Comparison of ENCODE assay signal across 13 mouse cellular contexts in genomic region chr7:26306926-26307325, GRCm38 (mm10). TPM values are rescaled to one million over a fixed set of nuclear protein-coding genes. Genes with fewer than 3 reads are reported as not detected.
"Had no signal": no experiment of that assay in that cellular context is flagged by ENCODE, and none has a peak within 500 bp of the region (broad histone marks: within the 10 kb centered on the region; RNA-seq: fewer than 3 reads in every experiment).

Cyp2a4 (plus strand) TSS chr7:26307169.

RNA-seq across cellular contexts. Expression of gene Cyp2a4, which starts in this region (rescaled TPM):
- total RNA-seq: neutrophil, adult 5-6 weeks had no signal
- polyA plus RNA-seq: neural tube, embryonic 14.5 days; neural tube, embryonic 15.5 days; small intestine, adult 2 months; spleen, adult 2 months; stomach, embryonic 14.5 days; stomach, embryonic 15.5 days; stomach, embryonic 16.5 days; stomach, postnatal 0 days; testis, adult 2 months; thymus, adult 2 months; thymus, postnatal 0 days; urinary bladder, adult 2 months had no signal
